Mouse (Mus musculus): ENCODE measurements around the gene Chrna9. TPM values are rescaled to one million over a fixed set of nuclear protein-coding genes. Genes with fewer than 3 reads are reported as not detected.
"Not testable (repeated sequence)": the region's sequence is repeated elsewhere in the genome, so short reads cannot be mapped to it uniquely, and the experiment has no call there.

Chrna9 gene
- polyA plus RNA-seq, 2 experiments from 2014 or later = 2.0 to 2.1 TPM

GRCm38 (mm10) chr5:65959893-65960596 lies 25.3 kb downstream of the Chrna9 start:
- no peak for ATAC-seq

GRCm38 (mm10) chr5:65960597-65960950 lies 25.9 kb downstream of the Chrna9 start:
- no peak for ATAC-seq

- ATAC-seq = no peak
Measured at GRCm38 (mm10) chr5:65963291-65963690, 28.6 kb downstream of the Chrna9 start.

- no peak for ATAC-seq
Measured at GRCm38 (mm10) chr5:65965771-65966279, 31.1 kb downstream of the Chrna9 start.

GRCm38 (mm10) chr5:65967091-65967490 lies 32.4 kb downstream of the Chrna9 start:
- no peak for ATAC-seq

GRCm38 (mm10) chr5:65968004-65968403 lies 33.3 kb downstream of the Chrna9 start:
- ATAC-seq = no peak

GRCm38 (mm10) chr5:65973189-65973588 lies 38.5 kb downstream of the Chrna9 start:
- no peak for ATAC-seq

GRCm38 (mm10) chr5:65975731-65976130 lies 41.0 kb downstream of the Chrna9 start:
- no peak for ATAC-seq

GRCm38 (mm10) chr5:65986426-65986825 lies 51.7 kb downstream of the Chrna9 start:
- peak; percentile 58 for ATAC-seq

GRCm38 (mm10) chr5:65987004-65987403 lies 52.3 kb downstream of the Chrna9 start:
- not testable (repeated sequence) for ATAC-seq

GRCm38 (mm10) chr5:65991191-65991590 lies 56.5 kb downstream of the Chrna9 start:
- no peak for ATAC-seq

- no peak for ATAC-seq
Measured at GRCm38 (mm10) chr5:65994643-65995042, 59.9 kb downstream of the Chrna9 start.

GRCm38 (mm10) chr5:65997813-65998212 lies 63.1 kb downstream of the Chrna9 start:
- ATAC-seq = no peak

- ATAC-seq = no peak
Measured at GRCm38 (mm10) chr5:65999106-65999505, 64.4 kb downstream of the Chrna9 start.

GRCm38 (mm10) chr5:66000074-66000473 lies 65.4 kb downstream of the Chrna9 start:
- no peak for ATAC-seq

- ATAC-seq = no peak
Measured at GRCm38 (mm10) chr5:66000567-66001125, 65.9 kb downstream of the Chrna9 start.

- ATAC-seq = no peak
Measured at GRCm38 (mm10) chr5:66001232-66001631, 66.5 kb downstream of the Chrna9 start.

- no peak for ATAC-seq
Measured at GRCm38 (mm10) chr5:66004134-66004925, 69.6 kb downstream of the Chrna9 start, which contains the start of gene 9130230L23Rik. Gene 9130230L23Rik (minus strand): TSS chr5:66004285.

- no peak for ATAC-seq
Measured at GRCm38 (mm10) chr5:66005041-66005678, 70.4 kb downstream of the Chrna9 start.

GRCm38 (mm10) chr5:66008245-66008967 lies 73.7 kb downstream of the Chrna9 start:
- ATAC-seq = peak; percentile 58

- ATAC-seq = no peak
Measured at GRCm38 (mm10) chr5:66013999-66014398, 79.3 kb downstream of the Chrna9 start.

- ATAC-seq = no peak
Measured at GRCm38 (mm10) chr5:66014437-66014836, 79.7 kb downstream of the Chrna9 start.
